Mouse (Mus musculus): ENCODE measurements at regions not wholly inside any gene's neighbourhood (a gene's known extent, or its start where the extent isn't known, plus 50 kb on each side); places are given as distances from the start of the nearest gene placed in this dataset.

DNA sequence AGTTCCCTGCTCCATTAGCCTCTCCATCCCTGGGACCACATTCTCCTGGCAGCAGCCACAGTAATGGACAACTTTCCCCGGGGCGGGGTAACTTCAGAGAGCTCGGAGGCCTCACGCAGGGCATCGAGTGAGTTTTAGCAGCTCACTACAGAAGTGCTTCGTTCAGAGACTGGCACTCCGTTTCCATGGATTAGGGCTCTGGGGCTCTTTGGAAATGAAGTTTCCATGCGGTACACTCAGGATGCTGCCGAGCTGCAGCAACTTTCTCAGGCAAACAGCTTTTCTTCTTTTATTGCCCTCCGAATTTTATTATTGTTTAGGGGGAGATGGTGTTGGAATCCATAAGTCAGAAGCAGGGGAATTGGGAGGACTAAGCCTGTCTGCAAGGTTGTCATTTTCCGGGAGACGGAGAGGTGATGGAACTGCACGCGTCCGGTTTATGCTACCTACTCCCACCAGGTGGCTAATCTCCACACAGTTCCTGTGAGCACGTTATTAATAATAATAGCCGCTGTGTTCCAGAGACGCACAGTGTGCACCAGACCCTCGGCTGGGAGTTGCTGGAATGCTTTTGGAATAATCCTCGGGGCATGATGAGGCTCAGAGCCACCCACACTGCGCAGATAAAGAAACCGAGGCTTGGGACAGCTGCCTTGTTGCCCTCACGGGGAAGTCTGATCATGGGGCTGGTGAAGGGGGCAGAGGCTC lies 460.4 kb upstream of the 3110018I06Rik start:
- CTCF ChIA-PET, result no interaction called here

DNA sequence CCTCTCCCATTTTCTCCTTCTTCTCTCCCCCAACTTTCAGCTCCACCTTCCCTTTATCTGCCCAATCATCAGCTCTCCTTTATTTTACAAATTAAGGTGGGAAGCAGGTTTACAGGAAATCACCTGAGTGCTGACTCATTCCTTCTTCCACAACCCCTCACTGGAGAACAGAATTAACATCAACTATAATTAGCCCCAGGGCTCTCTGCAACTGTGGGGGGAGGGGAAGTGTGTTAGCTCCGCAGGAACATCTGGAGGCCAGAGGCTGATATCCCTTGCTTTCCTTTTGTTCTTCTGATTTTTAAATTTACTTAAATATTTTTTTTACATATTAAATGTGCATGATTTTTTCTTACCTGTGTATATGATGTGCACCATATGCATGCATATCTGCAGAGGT lies 459.4 kb upstream of the 3110018I06Rik start:
- CTCF ChIA-PET, result no interaction called here

DNA sequence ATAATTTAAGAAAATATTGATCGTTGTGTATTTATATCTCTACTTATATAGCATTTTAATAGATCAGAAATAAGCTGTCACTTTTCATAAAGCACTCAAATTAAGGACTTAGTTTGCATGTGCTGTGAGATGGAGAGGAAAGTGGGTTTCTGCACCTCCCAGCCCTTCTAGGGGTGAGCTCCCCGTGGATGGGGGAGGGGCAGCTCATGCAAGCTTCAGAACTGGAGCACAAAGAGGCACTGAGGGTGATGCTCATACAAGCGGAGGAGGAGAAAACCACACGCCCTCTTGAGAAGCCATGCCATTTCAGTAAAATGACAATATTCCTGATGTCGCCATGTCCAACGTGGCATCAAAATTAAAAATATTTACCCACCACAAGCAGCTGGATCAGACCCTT lies 452.1 kb upstream of the 3110018I06Rik start:
- CTCF ChIA-PET, result no interaction called here

DNA sequence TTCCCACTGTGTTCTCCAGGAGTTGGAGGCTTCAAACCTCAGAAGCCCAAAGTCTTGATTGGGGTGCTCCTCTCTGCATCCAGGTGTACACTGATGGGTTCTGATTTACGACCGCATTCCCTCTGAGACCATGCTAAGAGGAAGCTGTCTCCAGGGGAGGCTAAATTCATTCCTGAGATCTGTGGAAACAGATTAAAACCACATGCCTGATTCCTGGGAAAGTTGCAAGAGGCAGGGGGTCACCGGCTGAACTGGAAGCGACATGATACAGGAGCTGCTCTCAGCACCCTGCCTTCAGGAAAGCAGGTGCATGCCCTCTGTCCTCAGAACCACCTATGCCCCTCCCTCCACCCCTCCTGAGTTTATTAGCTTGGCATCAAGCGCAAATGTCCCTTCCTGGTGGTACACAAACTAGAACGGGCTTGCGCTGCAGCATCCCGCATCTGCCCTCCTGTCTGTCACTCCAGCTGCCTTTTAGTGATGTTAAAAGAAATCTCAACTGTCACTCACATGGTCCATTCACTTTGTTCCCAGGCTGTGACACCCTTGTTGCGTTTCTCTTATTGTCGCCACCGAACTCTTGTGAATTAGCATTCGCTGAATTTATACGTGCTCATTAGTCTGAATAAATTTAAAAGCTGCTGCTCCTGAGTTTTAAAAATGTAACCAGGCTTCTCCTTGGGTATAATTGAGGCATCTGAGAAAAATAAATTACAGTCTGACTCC lies 446.3 kb upstream of the 3110018I06Rik start:
- CTCF ChIA-PET, result no interaction called here

DNA sequence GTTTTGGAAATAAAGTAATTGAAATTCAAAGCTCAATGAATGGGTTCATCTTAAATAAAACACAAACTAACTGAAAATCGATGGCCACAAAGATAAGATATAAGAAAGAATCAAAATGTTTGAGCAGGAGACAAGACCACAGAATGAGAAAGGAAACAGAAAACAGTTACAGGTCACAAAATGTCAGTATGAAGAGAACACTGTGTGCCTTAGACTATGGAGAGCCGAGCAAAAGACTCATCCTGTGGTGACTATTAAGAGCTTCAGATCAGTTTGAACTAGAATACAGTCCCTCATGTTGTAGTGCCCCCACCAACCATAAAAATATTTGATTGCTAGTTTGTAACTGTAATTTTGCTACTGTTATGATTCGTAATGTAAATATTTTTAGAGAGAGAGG lies 441.9 kb upstream of the 3110018I06Rik start:
- CTCF ChIA-PET, result no interaction called here

DNA sequence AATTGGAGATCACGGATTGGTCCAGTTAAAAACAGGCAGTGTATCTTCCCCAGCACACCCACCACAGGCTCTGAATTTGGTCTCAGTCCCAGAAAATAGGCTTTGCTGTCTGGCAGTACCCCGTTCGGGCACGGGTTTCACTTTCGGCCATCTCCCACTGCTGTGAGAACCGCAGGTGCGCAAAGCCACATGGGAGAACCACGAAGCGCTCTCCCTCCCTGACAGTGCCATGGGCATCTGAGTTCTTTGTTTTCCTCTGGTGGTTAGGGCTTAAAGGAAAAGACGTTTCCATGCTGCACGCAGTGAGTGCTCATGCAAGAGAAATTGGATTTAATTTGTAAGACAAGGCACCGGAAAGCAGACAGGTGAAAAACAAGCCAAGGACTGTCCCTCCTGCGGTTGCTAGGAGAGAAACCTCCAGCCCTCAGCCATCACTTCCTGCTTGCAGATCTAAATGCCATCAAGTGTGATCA lies 441.3 kb upstream of the 3110018I06Rik start:
- CTCF ChIA-PET, result no interaction called here

DNA sequence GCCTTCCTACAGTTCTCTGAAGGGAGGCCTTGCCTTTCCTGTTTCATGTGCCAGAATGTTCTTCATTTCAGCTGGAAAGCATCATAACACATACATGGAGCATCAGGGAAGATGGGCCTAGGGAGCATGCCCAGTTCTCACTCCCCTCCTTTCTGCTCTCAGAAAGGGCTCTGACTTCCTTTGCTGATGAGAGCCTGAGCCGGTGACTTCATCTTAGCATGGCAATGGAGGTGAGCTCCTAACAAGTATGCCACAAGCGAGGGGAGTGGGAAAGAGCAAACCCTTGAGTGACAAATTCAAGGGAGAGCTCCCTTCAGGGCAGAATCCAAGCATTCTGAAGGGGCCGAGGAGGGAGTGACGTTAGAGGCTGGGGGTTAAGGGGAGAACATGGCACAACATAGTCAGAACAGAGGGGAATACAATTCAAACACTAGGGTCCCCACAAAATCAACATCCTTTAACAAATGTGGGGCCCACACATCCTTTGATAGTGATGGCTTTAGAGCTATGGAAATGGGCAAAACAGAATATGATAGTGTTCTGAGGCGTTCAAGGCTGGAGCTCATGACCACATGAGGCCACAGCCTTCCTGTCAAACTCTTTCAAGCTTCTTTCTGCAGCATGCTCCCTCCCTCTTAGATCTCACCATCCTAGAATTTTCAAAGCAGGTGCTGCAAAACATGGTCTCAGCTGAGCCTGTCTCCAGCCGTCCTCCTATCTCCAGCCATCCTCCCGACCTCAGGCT lies 437.4 kb upstream of the 3110018I06Rik start:
- CTCF ChIA-PET, result no interaction called here

DNA sequence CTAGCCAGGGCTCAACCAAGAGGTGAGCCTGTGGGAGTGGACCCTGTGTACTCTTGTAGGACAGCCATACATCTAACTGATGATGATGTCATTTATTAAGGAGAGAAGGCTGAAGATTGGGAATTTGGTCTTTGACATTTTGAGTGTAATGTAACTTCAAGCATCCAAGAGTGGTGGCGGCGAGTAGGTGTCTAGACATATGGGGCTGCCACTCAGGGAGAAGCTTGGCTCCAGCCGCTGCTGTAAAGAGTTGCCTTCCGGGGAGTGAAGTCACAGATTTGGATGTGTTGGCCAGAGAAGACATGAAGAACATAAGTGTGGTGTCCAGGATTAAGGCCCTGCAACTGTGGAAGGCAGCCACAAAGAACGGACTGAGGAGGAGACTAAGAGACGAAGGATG lies 436.3 kb upstream of the 3110018I06Rik start:
- CTCF ChIA-PET, result no interaction called here

DNA sequence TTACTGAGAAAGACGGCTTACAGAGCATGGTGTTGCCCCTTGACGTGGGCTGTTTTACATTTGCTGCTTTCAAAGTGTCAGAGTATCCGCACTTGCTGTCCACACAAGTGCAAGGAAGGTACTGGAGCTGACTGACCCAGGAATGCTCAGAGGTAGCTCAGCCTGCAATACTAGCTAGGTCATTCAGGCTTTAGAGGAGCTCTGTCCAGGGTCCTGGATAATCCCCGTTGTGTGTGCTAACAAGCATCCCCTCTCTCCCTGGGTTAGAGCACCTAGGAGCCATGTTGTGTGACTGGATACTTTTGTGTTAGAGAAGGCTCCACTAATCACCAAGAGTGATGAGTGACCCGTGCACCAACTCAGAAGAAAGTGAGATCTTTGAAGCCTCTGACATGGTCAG lies 431.9 kb upstream of the 3110018I06Rik start:
- CTCF ChIA-PET, result no interaction called here

DNA sequence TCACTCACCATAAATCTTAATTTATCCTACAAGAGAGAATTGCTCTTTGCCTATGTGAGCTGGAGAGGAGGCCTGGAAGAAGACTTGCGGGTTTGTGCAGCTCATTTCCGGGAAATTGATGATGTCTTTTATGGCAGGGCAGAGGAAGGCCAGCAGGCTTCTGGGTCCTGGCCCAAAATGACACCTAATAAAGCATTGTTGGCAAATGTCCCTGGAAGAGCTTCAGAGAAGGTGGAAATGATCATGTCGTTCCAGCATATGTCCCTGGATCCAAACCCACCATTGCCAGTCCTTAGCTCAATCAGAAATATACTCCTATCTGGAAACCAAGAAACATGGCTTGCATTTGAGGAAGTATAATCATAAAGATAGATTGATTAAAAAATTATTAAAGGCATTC lies 427.9 kb upstream of the 3110018I06Rik start:
- CTCF ChIA-PET, result no interaction called here

DNA sequence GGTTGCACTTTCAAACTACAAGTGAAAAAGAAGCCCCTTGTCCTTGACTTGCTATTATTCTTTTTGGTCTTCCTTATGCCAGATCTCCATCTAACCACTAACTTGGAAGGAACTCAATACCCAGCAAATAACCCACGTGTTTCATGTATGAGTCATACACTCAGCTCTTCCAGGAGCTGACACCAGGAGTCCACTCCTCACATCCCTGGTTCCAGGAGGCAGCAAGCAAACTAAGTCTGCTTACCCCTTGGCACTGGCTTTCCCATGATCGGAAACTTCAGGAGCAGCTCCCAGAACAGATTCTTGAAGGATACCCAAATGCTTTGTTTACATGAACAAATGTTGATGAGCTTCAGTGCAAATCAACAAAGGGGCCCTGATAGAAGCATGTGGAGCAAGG lies 421.1 kb upstream of the 3110018I06Rik start:
- CTCF ChIA-PET, result no interaction called here

DNA sequence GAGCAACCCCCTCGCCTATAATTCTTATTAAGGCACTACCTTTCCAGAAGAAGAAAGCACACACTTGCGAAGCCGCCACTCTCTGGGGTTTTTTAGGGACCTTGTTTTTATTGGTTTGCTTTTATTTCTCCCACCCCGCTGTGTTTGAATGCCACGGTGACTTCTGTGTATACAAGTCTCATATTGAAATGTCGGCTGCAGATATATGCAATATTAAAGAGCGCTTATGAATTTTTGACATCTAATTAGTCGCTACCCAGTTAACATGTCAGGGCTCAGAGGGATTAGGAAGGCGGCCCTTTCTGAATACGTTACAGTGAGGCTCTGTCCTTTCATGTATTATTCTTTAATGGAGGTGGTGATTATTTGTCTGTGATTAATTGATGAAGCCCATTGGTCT lies 405.9 kb upstream of the 3110018I06Rik start:
- CTCF ChIA-PET, result no interaction called here

DNA sequence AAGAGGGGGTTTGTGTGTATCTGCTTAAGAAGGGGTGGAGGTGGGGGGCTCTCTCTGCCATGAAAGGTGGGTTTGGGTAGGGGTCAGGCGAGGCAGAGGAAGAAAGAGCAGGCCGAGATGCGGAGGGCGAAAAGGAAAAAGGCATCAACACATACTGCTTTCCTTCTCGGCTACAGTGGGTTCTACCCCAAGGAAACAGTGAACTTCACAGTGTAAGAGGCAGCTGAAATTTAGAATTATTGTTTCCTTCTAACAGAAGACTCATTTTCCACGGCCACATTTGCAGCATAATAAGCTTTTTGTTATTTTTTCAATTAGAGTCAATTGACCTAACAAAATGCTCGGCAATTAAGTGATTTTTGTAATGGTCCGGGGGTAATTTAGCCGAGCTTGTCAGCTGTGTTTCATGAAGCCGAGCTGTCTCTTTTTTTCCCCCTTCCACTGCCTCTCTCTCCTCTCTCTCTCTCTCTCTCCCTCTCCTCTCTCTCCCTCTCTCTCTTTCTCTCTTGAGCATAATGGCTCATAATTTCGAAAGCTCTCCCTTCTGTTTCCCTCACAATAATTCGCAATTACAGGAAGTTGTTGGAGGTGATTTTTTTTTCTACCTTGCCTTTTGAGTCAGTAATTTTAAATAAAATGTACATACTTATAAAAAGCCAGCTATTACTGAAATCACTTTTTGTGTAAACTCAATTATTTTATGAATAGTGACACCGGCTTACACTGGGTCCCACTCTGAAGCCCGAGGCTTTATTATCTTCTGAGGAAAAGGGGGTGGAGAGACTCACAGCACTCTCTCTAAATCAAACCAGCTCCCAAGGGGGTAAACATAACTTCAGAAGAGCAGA lies 403.1 kb upstream of the 3110018I06Rik start:
- CTCF ChIA-PET, result no interaction called here

DNA sequence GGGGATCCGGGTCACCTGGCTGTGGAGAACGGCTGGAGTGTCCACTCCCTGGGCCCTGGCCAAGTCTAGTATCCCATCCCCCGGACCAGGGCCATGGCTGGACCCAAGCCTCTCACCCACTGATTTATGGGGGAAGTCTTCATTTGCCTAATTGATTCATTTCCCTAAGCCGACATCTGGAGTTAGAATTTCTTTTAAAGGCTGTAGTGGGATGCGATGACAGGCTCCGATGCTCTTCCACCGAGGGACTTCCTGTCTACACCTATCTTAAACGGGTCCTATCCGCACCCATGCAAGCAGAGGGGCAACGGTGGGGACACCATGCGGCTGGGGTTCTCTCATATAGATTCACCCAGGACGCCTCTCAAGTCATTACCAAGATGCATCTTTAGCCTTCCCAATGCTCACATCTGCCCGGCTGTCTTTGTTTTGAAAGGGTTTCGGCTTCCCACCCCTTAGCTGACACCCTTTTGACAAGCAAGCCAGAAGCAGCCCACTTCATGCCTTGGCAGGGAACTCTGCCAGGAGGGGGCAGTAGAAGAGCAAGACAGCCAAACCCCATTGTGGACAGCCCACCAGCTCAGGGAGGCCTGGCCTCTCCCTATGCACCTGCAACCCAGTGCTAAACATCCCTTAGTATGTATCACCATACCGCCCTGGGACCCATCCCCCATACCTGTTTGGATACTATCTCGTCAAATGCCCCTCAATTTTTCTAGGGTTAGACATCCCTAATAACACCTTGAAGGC lies 402.4 kb upstream of the 3110018I06Rik start:
- CTCF ChIA-PET, result no interaction called here

DNA sequence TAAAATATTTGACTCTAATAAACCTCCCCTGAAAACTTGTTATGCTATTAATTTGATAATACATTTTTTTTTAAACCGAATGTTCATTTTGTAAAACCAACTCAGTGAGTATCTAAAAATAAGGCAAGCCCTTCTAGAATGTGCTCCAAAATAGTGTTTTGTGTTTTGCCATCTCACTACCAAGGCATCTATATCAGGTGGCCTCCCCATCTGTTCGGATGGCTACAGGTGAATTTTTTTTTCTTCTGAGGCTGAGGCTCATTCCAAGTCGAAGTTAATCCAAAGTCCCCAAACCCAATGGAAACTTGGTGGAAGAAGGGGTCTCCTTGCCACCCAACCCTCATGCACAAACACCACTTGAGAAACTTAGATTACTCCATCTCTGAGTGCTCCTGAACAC lies 396.3 kb upstream of the 3110018I06Rik start:
- CTCF ChIA-PET, result no interaction called here

DNA sequence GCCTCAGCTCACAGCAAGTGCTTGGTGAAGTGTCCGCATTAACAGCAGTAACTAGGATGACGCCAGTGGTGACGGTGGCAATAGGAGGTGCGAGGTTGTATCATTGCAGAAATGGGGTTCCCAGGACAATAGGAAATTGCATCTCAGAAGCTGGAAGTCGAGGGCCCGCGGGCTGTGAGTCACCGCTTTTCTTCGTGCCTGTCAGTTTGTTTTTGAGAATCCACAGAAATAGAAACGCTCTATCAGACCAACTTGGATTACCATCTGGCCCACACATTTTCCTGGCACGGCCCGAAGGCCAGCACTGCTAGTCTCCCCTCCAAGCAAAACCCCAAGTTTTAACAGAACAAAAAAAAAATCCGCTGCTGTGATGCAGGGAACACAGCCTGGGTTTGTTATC lies 395.1 kb upstream of the 3110018I06Rik start:
- CTCF ChIA-PET, result no interaction called here

DNA sequence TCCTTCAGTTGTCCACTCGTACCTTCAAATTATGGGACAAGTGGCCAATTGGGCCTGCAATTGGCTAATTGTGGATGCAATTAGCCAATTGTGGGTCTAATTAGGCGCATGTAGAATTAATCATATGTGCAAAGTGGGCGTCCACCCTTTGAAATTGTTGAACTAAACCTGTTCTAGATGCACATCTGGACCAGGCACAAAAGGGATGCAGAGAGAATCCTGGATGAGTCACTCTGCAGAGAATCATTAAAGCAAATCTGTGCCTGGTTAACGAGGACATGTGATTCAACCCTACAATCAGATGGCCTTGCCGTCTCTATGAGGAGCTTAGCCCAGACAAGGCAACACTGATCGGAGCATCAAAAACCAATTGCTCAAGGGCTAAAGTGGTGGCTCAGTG lies 393.0 kb upstream of the 3110018I06Rik start:
- CTCF ChIA-PET, result no interaction called here

DNA sequence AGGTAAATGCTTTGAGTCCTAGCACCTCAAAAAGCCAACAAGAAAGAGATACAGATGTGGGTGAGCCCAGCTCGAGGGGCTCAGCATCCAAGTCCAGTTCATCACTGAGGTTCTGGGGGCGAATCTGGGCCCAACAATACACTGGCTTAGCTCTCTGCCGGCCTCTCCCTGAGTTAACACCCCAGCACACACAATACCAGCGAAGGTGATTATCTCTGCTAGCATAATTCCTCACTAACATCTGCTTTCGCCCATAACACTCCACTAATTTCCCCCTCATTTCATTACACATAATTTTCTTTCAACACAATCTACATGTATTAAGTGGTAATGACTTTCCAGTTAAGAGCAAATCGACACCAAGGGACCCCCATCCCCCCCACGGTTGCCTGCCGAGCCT lies 383.9 kb upstream of the 3110018I06Rik start:
- CTCF ChIA-PET, result no interaction called here

DNA sequence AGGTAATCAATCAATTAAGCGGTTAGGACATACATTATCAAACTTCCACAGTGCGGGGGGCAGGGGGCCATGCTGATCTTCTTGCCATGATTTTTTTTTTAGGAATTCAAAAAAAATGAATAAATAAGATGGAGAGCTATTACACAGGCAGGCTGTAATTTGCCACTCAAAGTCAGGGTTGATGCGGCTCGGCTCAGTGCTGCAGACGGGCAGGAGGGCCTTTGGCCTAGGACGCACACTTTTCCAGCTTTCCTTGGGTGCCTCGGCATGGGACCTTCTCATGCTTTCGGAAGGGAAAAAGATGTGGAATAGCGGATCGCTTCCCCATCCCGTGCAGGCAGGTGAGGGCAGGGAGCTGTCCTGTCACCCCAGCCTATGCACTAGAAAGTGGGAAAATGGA lies 383.4 kb upstream of the 3110018I06Rik start:
- CTCF ChIA-PET, result no interaction called here

DNA sequence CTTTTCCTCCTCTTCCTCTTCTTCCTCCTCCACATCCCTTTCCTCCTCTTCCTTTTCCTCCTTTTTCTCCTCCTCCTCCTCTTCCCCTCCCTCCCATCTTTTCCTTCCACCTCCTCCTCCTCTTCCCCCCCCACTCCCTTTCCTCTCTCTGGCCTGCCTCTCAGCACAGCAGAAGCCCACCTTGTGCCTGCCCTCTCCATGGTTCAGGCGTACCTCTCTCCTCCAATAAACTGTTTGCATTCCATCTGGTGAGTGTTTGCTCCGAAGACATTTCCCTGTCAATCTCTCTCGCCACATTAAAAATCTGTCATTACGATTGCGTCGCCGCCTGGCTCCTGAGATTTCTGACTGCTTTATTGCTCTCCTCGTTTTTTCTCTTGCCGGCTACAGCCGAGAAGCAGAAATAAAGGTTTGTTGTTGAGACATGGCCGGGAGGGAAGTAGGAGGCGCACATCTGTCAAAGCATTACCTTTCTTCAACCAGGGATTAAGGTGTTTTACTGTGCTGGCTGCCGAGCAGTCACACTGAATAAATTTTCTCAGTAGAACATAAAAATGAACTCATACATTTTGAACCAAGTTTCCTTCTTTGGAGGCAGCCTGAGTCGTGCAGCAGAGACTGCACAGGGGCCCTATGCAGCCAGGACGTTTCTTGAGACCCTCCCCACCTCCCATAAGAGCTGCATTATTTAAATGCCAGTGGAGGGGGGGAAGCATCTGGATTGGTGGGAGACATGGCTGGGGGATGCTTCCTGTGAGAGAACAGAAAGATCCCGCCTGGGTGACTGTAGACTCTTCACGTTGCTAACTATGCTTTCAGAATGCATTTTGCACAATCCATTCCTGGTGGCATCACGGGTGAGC lies 376.3 kb upstream of the 3110018I06Rik start:
- CTCF ChIA-PET, result no interaction called here

DNA sequence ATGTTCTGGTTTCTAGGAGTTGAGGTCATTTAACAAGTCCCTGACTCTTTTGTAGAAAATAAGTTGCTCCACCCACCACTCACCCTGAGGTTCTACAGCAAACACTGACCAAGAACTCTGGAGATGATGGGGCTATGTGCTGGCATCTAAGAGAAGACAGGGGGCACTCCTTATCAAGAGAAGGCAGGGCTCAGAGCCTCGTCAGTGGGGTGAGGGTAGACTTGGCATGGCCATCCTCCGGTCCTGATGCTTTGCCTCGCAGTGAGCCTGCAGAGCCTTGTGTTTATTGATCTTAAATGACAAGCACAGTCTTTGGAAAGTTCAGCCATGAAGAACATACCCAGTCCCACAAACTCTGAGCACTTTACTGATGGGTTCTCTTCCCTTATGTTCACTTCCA lies 370.1 kb upstream of the 3110018I06Rik start:
- CTCF ChIA-PET, result no interaction called here
